In genomic region chr9:63727070-63727469, GRCm38 (mm10) we compare ENCODE assay signal across 12 mouse cellular contexts. TPM values are rescaled to one million over a fixed set of nuclear protein-coding genes. Genes with fewer than 3 reads are reported as not detected.
A peak's percentile ranks its signal among the peaks of the same experiment; 100 is the strongest.
DNase-seq lines count a peak whose midpoint lies in the region; ATAC-seq and TF ChIP-seq lines count a peak whose summit lies in the region.
"Had no signal": no experiment of that assay in that cellular context is flagged by ENCODE, and none has a peak within 500 bp of the region (broad histone marks: within the 10 kb centered on the region; RNA-seq: fewer than 3 reads in every experiment).

No protein-coding gene starts in this region.

- 72% methylated on average over 6 of the region's 6 CpGs for WGBS in heart, embryonic 15.5 days
- 80% methylated on average over 6 of the region's 6 CpGs for WGBS in spleen, adult 2 months
- 59% methylated on average over 6 of the region's 6 CpGs for WGBS in liver, embryonic 16.5 days (ENCODE audit: insufficient replicate concordance)

- no peaks in the 10 kb centered on the region for H3K36me3 ChIP-seq in heart, embryonic 15.5 days
- no peaks in the 10 kb centered on the region for H3K36me3 ChIP-seq in spleen, adult 2 months (ENCODE audit: control insufficient read depth, insufficient read depth, low read length)
- no peaks in the 10 kb centered on the region for H3K36me3 ChIP-seq in liver, embryonic 16.5 days (ENCODE audit: control insufficient read depth, insufficient read depth)
- H3K36me3 ChIP-seq: midbrain, embryonic 12.5 days had no signal

- no peak overlapping the region for H3K4me2 ChIP-seq in heart, embryonic 15.5 days
- H3K4me2 ChIP-seq in liver, embryonic 16.5 days (ENCODE audit: low read depth, low read length), result no peak overlapping the region
- H3K4me2 ChIP-seq: limb, embryonic 12.5 days; midbrain, embryonic 12.5 days had no signal

- ATAC-seq in heart, embryonic 15.5 days (replicated peaks; ENCODE audit: insufficient number of reproducible peaks, insufficient read depth, low FRiP score, low read depth), result no peak
- ATAC-seq in liver, embryonic 16.5 days (ENCODE audit: low read depth), result peak; percentile 49; the same call in 1 of the 2 replicates
- no peak for ATAC-seq in frontal cortex, adult (ENCODE audit: low TSS enrichment)

- H3K9ac ChIP-seq in heart, embryonic 15.5 days, result no peak overlapping the region
- no peak overlapping the region for H3K9ac ChIP-seq in liver, embryonic 16.5 days (ENCODE audit: low read depth, low read length)
- H3K9ac ChIP-seq: limb, embryonic 12.5 days; midbrain, embryonic 12.5 days had no signal

- no peaks in the 10 kb centered on the region for H3K9me3 ChIP-seq in heart, embryonic 15.5 days (replicated peaks)
- H3K9me3 ChIP-seq in liver, embryonic 16.5 days (replicated peaks; ENCODE audit: control insufficient read depth, low read length), result no peaks in the 10 kb centered on the region
- H3K9me3 ChIP-seq: hindbrain, embryonic 10.5 days; limb, embryonic 12.5 days; midbrain, embryonic 12.5 days had no signal

- no peaks in the 10 kb centered on the region for H3K27me3 ChIP-seq in heart, embryonic 15.5 days
- H3K27me3 ChIP-seq in spleen, adult 2 months (ENCODE audit: control insufficient read depth, insufficient read depth, low read length), result no peaks in the 10 kb centered on the region
- H3K27me3 ChIP-seq in liver, embryonic 16.5 days (ENCODE audit: control insufficient read depth, insufficient read depth, low read depth, low read length), result no peaks in the 10 kb centered on the region
- H3K27me3 ChIP-seq: limb, embryonic 12.5 days; midbrain, embryonic 12.5 days had no signal

- H3K4me3 ChIP-seq in heart, embryonic 15.5 days, result no peak overlapping the region
- no peak overlapping the region for H3K4me3 ChIP-seq in spleen, adult 2 months (ENCODE audit: extremely low read depth, insufficient read depth, insufficient read length)
- no peak overlapping the region for H3K4me3 ChIP-seq in liver, embryonic 16.5 days (ENCODE audit: low read depth, low read length)
- H3K4me3 ChIP-seq: hindbrain, embryonic 10.5 days; limb, embryonic 12.5 days; midbrain, embryonic 12.5 days had no signal

- no peak for DNase-seq in heart, postnatal 14 days
- DNase-seq in spleen, adult 2 months (ENCODE audit: low read depth in 1 of 2, low spot score in 2 of 2), result no peak
- no peak for DNase-seq in spleen, adult 18-20 months
- DNase-seq in cerebellum, adult 18-20 months, result no peak
- DNase-seq: cerebellum, postnatal 14 days; kidney, adult 9 months had no signal

- peaks cover 78% of the 10 kb centered on the region for H3K4me1 ChIP-seq in heart, embryonic 15.5 days (replicated peaks)
- peaks cover 41% of the 10 kb centered on the region; the same call in 1 of the 2 replicates for H3K4me1 ChIP-seq in spleen, adult 2 months (ENCODE audit: control insufficient read depth, insufficient read depth, insufficient read length)
- H3K4me1 ChIP-seq in liver, embryonic 16.5 days (ENCODE audit: control insufficient read depth, low read depth, low read length), result peaks cover 33% of the 10 kb centered on the region

- no peak for TF ChIP-seq POLR2A in spleen, adult 2 months (IDR thresholded peaks at IDR 0.05; ENCODE audit: low read depth, low read length)

- no peak for TF ChIP-seq CTCF in spleen, adult 2 months (IDR thresholded peaks at IDR 0.05; ENCODE audit: extremely low read depth, insufficient read depth, insufficient read length, insufficient replicate concordance)

- peak overlapping the region; percentile 82 for H3K27ac ChIP-seq in heart, embryonic 15.5 days
- 0 out of 2 replicates have a peak overlapping the region, but pooled peaks have one; percentile 17 for H3K27ac ChIP-seq in spleen, adult 2 months (ENCODE audit: insufficient read depth, low read length)
- H3K27ac ChIP-seq in liver, embryonic 16.5 days (ENCODE audit: low read length), result no peak overlapping the region
- H3K27ac ChIP-seq: midbrain, embryonic 12.5 days had no signal

- intact Hi-C loops in heart, postnatal 14 days (cut with DNase I), result no loop called here

RNA-seq across cellular contexts. Expression of gene Smad3, which starts 30.7 kb away (rescaled TPM):
- polyA plus RNA-seq in heart, embryonic 15.5 days (2015; fragmentation: Nextera tagmentation; extraction: Ambion mirVana), result 11.6 and 14.8 TPM in 2 replicates
- total RNA-seq in heart, postnatal 14 days (2021), result 10 to 100 TPM; 13.2 to 14.8 TPM
- polyA plus RNA-seq in spleen, adult 2 months (2012; rRNA removed), result 30.2 and 32.2 TPM in 2 replicates
- polyA plus RNA-seq in liver, embryonic 16.5 days (2015; fragmentation: Nextera tagmentation; extraction: Ambion mirVana), result 2.7 TPM in 2 replicates
